Mouse (Mus musculus): ENCODE measurements at regions not wholly inside any gene's neighbourhood (a gene's known extent, or its start where the extent isn't known, plus 50 kb on each side); places are given as distances from the start of the nearest gene placed in this dataset.
"Not testable (repeated sequence)": the region's sequence is repeated elsewhere in the genome, so short reads cannot be mapped to it uniquely, and the experiment has no call there.

DNA sequence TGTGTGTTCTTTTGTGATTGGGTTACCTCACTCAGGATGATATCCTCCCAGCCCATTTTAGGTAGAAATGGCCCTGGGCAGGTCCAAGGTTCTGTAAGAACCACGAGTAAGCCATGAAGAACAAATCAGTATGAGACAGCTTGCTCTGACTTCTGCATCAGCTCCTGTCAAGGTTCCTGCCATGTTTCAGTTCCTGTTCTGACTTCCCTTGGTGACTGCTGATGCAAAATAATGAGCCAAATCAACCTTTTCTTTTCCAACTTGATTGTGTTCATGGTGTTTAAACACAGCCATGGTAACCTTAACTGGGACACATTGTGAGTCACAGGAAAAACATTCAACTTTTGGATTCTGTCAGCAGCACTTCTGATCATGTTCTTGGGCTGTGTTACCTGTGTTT is 667.4 kb upstream of the Igfbp7 start:
- no peak for DNase-seq
- WGBS: 20% methylated on average over 1 of the region's 1 CpGs
- H3K27me3 ChIP-seq (ENCODE audit: control insufficient read depth, insufficient read depth, low read length): no peaks in the 10 kb centered on the region

GRCm38 (mm10) chr5:78032554-78033250 is 624.9 kb upstream of the Igfbp7 start:
- Histone ChIP-seq H3K27me3 (ENCODE audit: control insufficient read depth, insufficient read depth, low read length) (no peaks in the 10 kb centered on the region), H3K27ac (no peak overlapping the region), H3K9ac (ENCODE audit: low read depth, low read length) (no peak overlapping the region), H3K4me1 (ENCODE audit: control insufficient read depth, insufficient read depth, low read length) (no peaks in the 10 kb centered on the region), H3K4me3 (no peak overlapping the region), H3K36me3 (ENCODE audit: control insufficient read depth, insufficient read depth, low read length) (no peaks in the 10 kb centered on the region), H3K79me2 (replicated peaks; ENCODE audit: control insufficient read depth, insufficient read depth, low read length) (no peaks in the 10 kb centered on the region)
- WGBS: 59% methylated on average over 4 of the region's 4 CpGs
- TF ChIP-seq POLR2A (IDR thresholded peaks at IDR 0.05; ENCODE audit: insufficient read depth, low read depth, low read length) (no peak), EP300 (IDR thresholded peaks at IDR 0.05; ENCODE audit: insufficient read depth, low read depth, low read length) (no peak), CTCF (IDR thresholded peaks at IDR 0.05) (no peak)
- DNase-seq: no peak
- intact Hi-C loops (cut with DNase I): no loop called here

More for the DNA sequence above, 667.4 kb upstream of the Igfbp7 start:
- Histone ChIP-seq H3K36me3 (ENCODE audit: control insufficient read depth, insufficient read depth, low read length) (no peaks in the 10 kb centered on the region), H3K4me3 (no peak overlapping the region), H3K79me2 (replicated peaks; ENCODE audit: control insufficient read depth, insufficient read depth, low read length) (no peaks in the 10 kb centered on the region), H3K4me1 (ENCODE audit: control insufficient read depth, insufficient read depth, low read length) (no peaks in the 10 kb centered on the region), H3K27ac (no peak overlapping the region), H3K9ac (ENCODE audit: low read depth, low read length) (no peak overlapping the region)
- no peak for TF ChIP-seq EP300 (IDR thresholded peaks at IDR 0.05; ENCODE audit: insufficient read depth, low read depth, low read length)
- no peak for TF ChIP-seq POLR2A (IDR thresholded peaks at IDR 0.05; ENCODE audit: insufficient read depth, low read depth, low read length)
- TF ChIP-seq CTCF (IDR thresholded peaks at IDR 0.05): no peak
- intact Hi-C loops (cut with DNase I): no loop called here

GRCm38 (mm10) chr5:78017523-78017922 is 609.7 kb upstream of the Igfbp7 start:
- Histone ChIP-seq H3K4me1 (ENCODE audit: control insufficient read depth, insufficient read depth, low read length) (no peaks in the 10 kb centered on the region), H3K79me2 (replicated peaks; ENCODE audit: control insufficient read depth, insufficient read depth, low read length) (no peaks in the 10 kb centered on the region), H3K36me3 (ENCODE audit: control insufficient read depth, insufficient read depth, low read length) (no peaks in the 10 kb centered on the region), H3K4me3 (no peak overlapping the region), H3K27ac (no peak overlapping the region), H3K9ac (ENCODE audit: low read depth, low read length) (no peak overlapping the region), H3K27me3 (ENCODE audit: control insufficient read depth, insufficient read depth, low read length) (no peaks in the 10 kb centered on the region)
- WGBS: 74% methylated on average over 4 of the region's 4 CpGs
- TF ChIP-seq POLR2A (IDR thresholded peaks at IDR 0.05; ENCODE audit: insufficient read depth, low read depth, low read length) (no peak), EP300 (IDR thresholded peaks at IDR 0.05; ENCODE audit: insufficient read depth, low read depth, low read length) (no peak), CTCF (IDR thresholded peaks at IDR 0.05) (no peak)
- intact Hi-C loops (cut with DNase I): no loop called here
- no peak for DNase-seq

- Histone ChIP-seq H3K36me3 (ENCODE audit: control insufficient read depth, insufficient read depth, low read length) (no peaks in the 10 kb centered on the region), H3K27ac (no peak overlapping the region), H3K9ac (ENCODE audit: low read depth, low read length) (no peak overlapping the region), H3K27me3 (ENCODE audit: control insufficient read depth, insufficient read depth, low read length) (no peaks in the 10 kb centered on the region), H3K4me1 (ENCODE audit: control insufficient read depth, insufficient read depth, low read length) (no peaks in the 10 kb centered on the region), H3K79me2 (replicated peaks; ENCODE audit: control insufficient read depth, insufficient read depth, low read length) (no peaks in the 10 kb centered on the region), H3K4me3 (no peak overlapping the region)
- TF ChIP-seq POLR2A (IDR thresholded peaks at IDR 0.05; ENCODE audit: insufficient read depth, low read depth, low read length) (no peak), EP300 (IDR thresholded peaks at IDR 0.05; ENCODE audit: insufficient read depth, low read depth, low read length) (no peak), CTCF (IDR thresholded peaks at IDR 0.05) (no peak)
- no peak for DNase-seq
- 54% methylated on average over 10 of the region's 10 CpGs for WGBS
- intact Hi-C loops (cut with DNase I): no loop called here
Observed at GRCm38 (mm10) chr5:77986449-77987047, 578.7 kb upstream of the Igfbp7 start.

DNA sequence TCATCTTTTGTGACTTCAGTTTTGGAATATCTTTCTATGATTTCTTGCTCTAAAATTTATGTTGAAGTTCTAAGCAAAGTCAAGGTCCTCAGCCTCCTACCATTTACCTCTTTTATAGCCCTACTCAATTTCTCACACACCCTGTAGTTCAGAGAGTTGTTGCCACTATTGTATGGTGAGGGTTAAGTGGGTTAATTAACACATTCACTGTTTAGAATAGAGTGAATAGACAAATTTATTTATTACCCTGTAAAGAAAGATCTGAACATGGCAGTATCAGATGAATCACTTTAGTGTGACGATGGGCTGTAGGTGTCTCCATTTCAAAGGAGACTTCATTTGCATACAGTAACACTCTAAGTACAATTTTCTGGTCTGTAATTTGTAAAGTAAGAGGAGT is 577.4 kb upstream of the Igfbp7 start:
- no peaks in the 10 kb centered on the region for H3K79me2 ChIP-seq (replicated peaks; ENCODE audit: control insufficient read depth, insufficient read depth, low read length)
- intact Hi-C loops (cut with DNase I): no loop called here

DNA sequence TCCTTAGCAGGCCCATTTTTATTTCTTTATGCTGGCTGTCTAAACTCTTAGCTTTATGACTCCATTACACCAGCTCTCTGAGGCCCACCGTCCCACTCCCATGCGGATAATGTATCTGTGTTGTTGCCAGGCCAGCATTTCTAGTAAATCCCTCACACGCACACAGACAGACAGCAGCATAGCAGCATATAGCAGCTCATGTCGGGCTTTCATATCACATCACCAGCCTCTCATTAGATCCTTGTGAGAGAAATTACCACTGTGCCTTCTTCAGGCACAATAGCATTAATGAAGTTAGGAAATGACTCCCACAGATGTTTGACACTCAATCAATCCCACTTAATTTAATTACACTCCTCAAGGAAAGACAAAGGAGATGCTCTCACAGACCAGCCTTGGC is 532.2 kb upstream of the Igfbp7 start:
- H3K27ac ChIP-seq; H3K27me3 ChIP-seq (ENCODE audit: control insufficient read depth, insufficient read depth, low read length); H3K9ac ChIP-seq (ENCODE audit: low read depth, low read length); H3K36me3 ChIP-seq (ENCODE audit: control insufficient read depth, insufficient read depth, low read length); H3K4me3 ChIP-seq; H3K4me1 ChIP-seq (ENCODE audit: control insufficient read depth, insufficient read depth, low read length); intact Hi-C loops (cut with DNase I); DNase-seq; H3K79me2 ChIP-seq (replicated peaks; ENCODE audit: control insufficient read depth, insufficient read depth, low read length): not testable (repeated sequence)
- 88% methylated on average over 4 of the region's 4 CpGs for WGBS

More for the DNA sequence above, 577.4 kb upstream of the Igfbp7 start:
- H3K27me3 ChIP-seq (ENCODE audit: control insufficient read depth, insufficient read depth, low read length): no peaks in the 10 kb centered on the region
- DNase-seq: no peak
- WGBS: 81% methylated on average over 1 of the region's 1 CpGs
- H3K4me1 ChIP-seq (ENCODE audit: control insufficient read depth, insufficient read depth, low read length): no peaks in the 10 kb centered on the region
- no peak overlapping the region for H3K27ac ChIP-seq
- no peak overlapping the region for H3K9ac ChIP-seq (ENCODE audit: low read depth, low read length)
- H3K36me3 ChIP-seq (ENCODE audit: control insufficient read depth, insufficient read depth, low read length): no peaks in the 10 kb centered on the region
- TF ChIP-seq EP300 (IDR thresholded peaks at IDR 0.05; ENCODE audit: insufficient read depth, low read depth, low read length) (no peak), CTCF (IDR thresholded peaks at IDR 0.05) (no peak), POLR2A (IDR thresholded peaks at IDR 0.05; ENCODE audit: insufficient read depth, low read depth, low read length) (no peak)
- H3K4me3 ChIP-seq: no peak overlapping the region

All from heart, adult 2 months (tissue).